Mouse (Mus musculus): Measurements from ENCODE around the gene March9.

- TF ChIP-seq ZC3H11A (IDR thresholded peaks at IDR 0.05; ENCODE audit: borderline replicate concordance, low read depth, low read length), result no peak
- no peak for TF ChIP-seq MAFK (IDR thresholded peaks at IDR 0.05; ENCODE audit: insufficient read depth, low read depth, low read length)
- TF ChIP-seq CHD2 (IDR thresholded peaks at IDR 0.05; ENCODE audit: low read depth, low read length), result no peak
- TF ChIP-seq ZNF384 (IDR thresholded peaks at IDR 0.05; ENCODE audit: low read depth, low read length), result no peak
- TF ChIP-seq HCFC1 (IDR thresholded peaks at IDR 0.05; ENCODE audit: borderline replicate concordance, insufficient read depth, low read length), result no peak
Measured at GRCm38 (mm10) chr10:127075651-127076050, 15.7 kb upstream of the March9 start.

Measured in ES-E14 (cell line).